Mouse (Mus musculus) hindbrain, embryonic 15.5 days (tissue): Measurements from ENCODE around the gene Sprr2j-ps. TPM values are rescaled to one million over a fixed set of nuclear protein-coding genes. Genes with fewer than 3 reads are reported as not detected.

Source experiments
- ATAC-seq: fragments of 200-750 bp; cut with Nextera tagmentation; 2 replicates; pipeline ENCODE4 v1.8.0; 2017; ENCODE audit warnings: low read depth, moderate number of reproducible peaks, moderate TSS enrichment; ENCODE audit not compliant: low FRiP score
- H3K27ac ChIP-seq: fragments of 300-500 bp; sonication (generic); replicated peaks from 2 replicates; pipeline ENCODE4 v1.5.1; 2015; ENCODE audit warnings: mild to moderate bottlenecking, inconsistent platforms
- H3K27me3 ChIP-seq: fragments of 300-500 bp; sonication (generic); 2 replicates; pipeline ENCODE4 v1.6.1; 2015; ENCODE audit warnings: control low read depth, inconsistent platforms
- H3K36me3 ChIP-seq: fragments of 300-500 bp; sonication (generic); 2 replicates; pipeline ENCODE4 v1.6.1; 2015; ENCODE audit warnings: control low read depth, inconsistent platforms
- H3K4me1 ChIP-seq: fragments of 300-500 bp; sonication (generic); replicated peaks from 2 replicates; pipeline ENCODE4 v1.6.1; 2015; ENCODE audit warnings: control low read depth, inconsistent platforms
- H3K4me2 ChIP-seq: fragments of 300-500 bp; sonication (generic); 2 replicates; pipeline ENCODE4 v1.6.1; 2015; ENCODE audit warnings: moderate library complexity, mild to moderate bottlenecking, inconsistent platforms
- H3K4me3 ChIP-seq: fragments of 300-500 bp; sonication (generic); 2 replicates; pipeline ENCODE4 v1.5.1; 2015; ENCODE audit warnings: mild to moderate bottlenecking, inconsistent platforms
- H3K9ac ChIP-seq: fragments of 300-500 bp; sonication (generic); 2 replicates; pipeline ENCODE4 v1.6.1; 2015; ENCODE audit warnings: inconsistent platforms
- H3K9me3 ChIP-seq: fragments of 300-500 bp; sonication (generic); 2 replicates; pipeline ENCODE4 v1.6.1; 2016; ENCODE audit warnings: control low read depth, inconsistent platforms
- WGBS: fragments of 180-500 bp; shearing (Covaris S2); methylation state at CpG from one replicate; pipeline ENCODE4 v1.1.7; 2015; 5-methylcytosine and 5-hydroxymethylcytosine counted together
- polyA plus RNA-seq: library from polyadenylated mRNA; unstranded; fragments of >200 nt; fragmentation: Nextera tagmentation; extraction: Ambion mirVana; gene quantifications from 2 replicates; pipeline ENCODE4 v1.2.1, GENCODE M21; 2015

Sprr2j-ps gene
- not detected in 2 replicates for polyA plus RNA-seq

- no peaks in the 10 kb centered on the region for H3K9me3 ChIP-seq
- H3K36me3 ChIP-seq, result no peaks in the 10 kb centered on the region
- H3K27ac ChIP-seq, result no peak within 1 kb of the TSS
- 96% methylated on average over 2 of the region's 2 CpGs for WGBS
- no peak within 1 kb of the TSS for H3K4me2 ChIP-seq
- ATAC-seq, result no peak
- H3K4me1 ChIP-seq, result no peaks in the 10 kb centered on the region
- no peaks in the 10 kb centered on the region for H3K27me3 ChIP-seq
- no peak within 1 kb of the TSS for H3K9ac ChIP-seq
- H3K4me3 ChIP-seq, result no peak within 1 kb of the TSS
Observed at GRCm38 (mm10) chr3:92417782-92418181, at the start of gene Sprr2j-ps. Gene Sprr2j-ps, plus strand, starts transcription at chr3:92418082.

- WGBS, result 81% methylated on average over 2 of the region's 2 CpGs
- no peaks in the 10 kb centered on the region for H3K4me1 ChIP-seq
- no peaks in the 10 kb centered on the region for H3K9me3 ChIP-seq
- H3K9ac ChIP-seq, result no peak overlapping the region
- H3K27ac ChIP-seq, result no peak overlapping the region
- ATAC-seq, result no peak
- no peaks in the 10 kb centered on the region for H3K27me3 ChIP-seq
- H3K36me3 ChIP-seq, result no peaks in the 10 kb centered on the region
- H3K4me2 ChIP-seq, result no peak overlapping the region
- H3K4me3 ChIP-seq, result no peak overlapping the region
Observed at GRCm38 (mm10) chr3:92373613-92374012, 44.3 kb upstream of the Sprr2j-ps start.

- WGBS, result 98% methylated on average over 1 of the region's 1 CpGs
- H3K9ac ChIP-seq, result no peak within 1 kb of the TSS
- no peak within 1 kb of the TSS for H3K27ac ChIP-seq
- no peak within 1 kb of the TSS for H3K4me2 ChIP-seq
- H3K27me3 ChIP-seq, result no peaks in the 10 kb centered on the region
- no peaks in the 10 kb centered on the region for H3K36me3 ChIP-seq
- no peaks in the 10 kb centered on the region for H3K9me3 ChIP-seq
- ATAC-seq, result no peak
- H3K4me1 ChIP-seq, result no peaks in the 10 kb centered on the region
- H3K4me3 ChIP-seq, result no peak within 1 kb of the TSS
Observed at GRCm38 (mm10) chr3:92385385-92385784, 32.5 kb upstream of the Sprr2j-ps start, which contains the start of gene Sprr2h. Gene Sprr2h, plus strand, starts transcription at chr3:92385685.

GRCm38 (mm10) chr3:92394301-92394700, 23.6 kb upstream of the Sprr2j-ps start:
- no peaks in the 10 kb centered on the region for H3K4me1 ChIP-seq
- H3K27me3 ChIP-seq, result no peaks in the 10 kb centered on the region
- H3K27ac ChIP-seq, result no peak overlapping the region
- whole genome bisulfite sequencing, result 72% methylated on average over 1 of the region's 1 CpGs
- H3K9me3 ChIP-seq, result no peaks in the 10 kb centered on the region
- H3K36me3 ChIP-seq, result no peaks in the 10 kb centered on the region
- H3K4me2 ChIP-seq, result no peak overlapping the region
- H3K4me3 ChIP-seq, result no peak overlapping the region
- no peak for ATAC-seq
- H3K9ac ChIP-seq, result no peak overlapping the region

- Histone ChIP-seq H3K4me3 (no peak within 1 kb of the TSS), H3K27ac (no peak within 1 kb of the TSS), H3K9me3 (no peaks in the 10 kb centered on the region), H3K9ac (no peak within 1 kb of the TSS), H3K4me1 (no peaks in the 10 kb centered on the region), H3K4me2 (no peak within 1 kb of the TSS), H3K27me3 (no peaks in the 10 kb centered on the region), H3K36me3 (no peaks in the 10 kb centered on the region)
- WGBS, result 90% methylated on average over 2 of the region's 2 CpGs
- no peak for ATAC-seq
Observed at GRCm38 (mm10) chr3:92407691-92408090, 10.2 kb upstream of the Sprr2j-ps start, which contains the start of gene Sprr2i. Gene Sprr2i, plus strand, starts transcription at chr3:92407991.

GRCm38 (mm10) chr3:92429323-92429722, 11.4 kb downstream of the Sprr2j-ps start, which contains the start of gene Gm9774:
Gene Gm9774, minus strand, starts transcription at chr3:92429423.
- ATAC-seq, result no peak
- Histone ChIP-seq H3K4me3 (no peak within 1 kb of the TSS), H3K27me3 (no peaks in the 10 kb centered on the region), H3K4me1 (no peaks in the 10 kb centered on the region), H3K27ac (no peak within 1 kb of the TSS), H3K36me3 (no peaks in the 10 kb centered on the region), H3K9me3 (no peaks in the 10 kb centered on the region), H3K9ac (no peak within 1 kb of the TSS), H3K4me2 (no peak within 1 kb of the TSS)
- 90% methylated on average over 6 of the region's 6 CpGs for WGBS

GRCm38 (mm10) chr3:92432282-92432681, 14.4 kb downstream of the Sprr2j-ps start, which contains the start of gene Sprr2k:
Gene Sprr2k, plus strand, starts transcription at chr3:92432582.
- H3K36me3 ChIP-seq, result no peaks in the 10 kb centered on the region
- H3K27me3 ChIP-seq, result no peaks in the 10 kb centered on the region
- no peaks in the 10 kb centered on the region for H3K4me1 ChIP-seq
- no peaks in the 10 kb centered on the region for H3K9me3 ChIP-seq
- no peak within 1 kb of the TSS for H3K4me3 ChIP-seq
- no peak within 1 kb of the TSS for H3K4me2 ChIP-seq
- no peak within 1 kb of the TSS for H3K9ac ChIP-seq
- ATAC-seq, result no peak
- 93% methylated on average over 2 of the region's 2 CpGs for WGBS
- no peak within 1 kb of the TSS for H3K27ac ChIP-seq

GRCm38 (mm10) chr3:92438689-92439088, 20.8 kb downstream of the Sprr2j-ps start, which contains the start of gene Sprr1b:
Gene Sprr1b, minus strand, starts transcription at chr3:92438789.
- no peak within 1 kb of the TSS for H3K27ac ChIP-seq
- H3K4me3 ChIP-seq, result no peak within 1 kb of the TSS
- ATAC-seq, result no peak
- no peaks in the 10 kb centered on the region for H3K36me3 ChIP-seq
- no peak within 1 kb of the TSS for H3K4me2 ChIP-seq
- WGBS, result 98% methylated on average over 3 of the region's 3 CpGs
- H3K27me3 ChIP-seq, result no peaks in the 10 kb centered on the region
- no peaks in the 10 kb centered on the region for H3K4me1 ChIP-seq
- H3K9me3 ChIP-seq, result no peaks in the 10 kb centered on the region
- H3K9ac ChIP-seq, result no peak within 1 kb of the TSS

- no peak for ATAC-seq
- H3K27ac ChIP-seq, result no peak overlapping the region
- no peaks in the 10 kb centered on the region for H3K27me3 ChIP-seq
- H3K9ac ChIP-seq, result no peak overlapping the region
- H3K9me3 ChIP-seq, result no peaks in the 10 kb centered on the region
- H3K4me1 ChIP-seq, result no peaks in the 10 kb centered on the region
- WGBS, result 93% methylated on average over 3 of the region's 3 CpGs
- H3K4me2 ChIP-seq, result no peak overlapping the region
- H3K4me3 ChIP-seq, result no peak overlapping the region
- H3K36me3 ChIP-seq, result no peaks in the 10 kb centered on the region
Observed at GRCm38 (mm10) chr3:92440177-92440576, 22.3 kb downstream of the Sprr2j-ps start.

GRCm38 (mm10) chr3:92455151-92455550, 37.3 kb downstream of the Sprr2j-ps start:
- Histone ChIP-seq H3K9me3 (no peaks in the 10 kb centered on the region), H3K9ac (no peak overlapping the region), H3K4me2 (no peak overlapping the region), H3K27ac (no peak overlapping the region), H3K36me3 (no peaks in the 10 kb centered on the region), H3K27me3 (no peaks in the 10 kb centered on the region), H3K4me3 (no peak overlapping the region), H3K4me1 (no peaks in the 10 kb centered on the region)
- 91% methylated on average over 5 of the region's 5 CpGs for WGBS
- no peak for ATAC-seq

GRCm38 (mm10) chr3:92458620-92459019, 40.7 kb downstream of the Sprr2j-ps start, which contains the start of gene Sprr3:
Gene Sprr3, minus strand, starts transcription at chr3:92458720.
- Histone ChIP-seq H3K4me3 (no peak within 1 kb of the TSS), H3K9ac (no peak within 1 kb of the TSS), H3K27ac (no peak within 1 kb of the TSS), H3K36me3 (no peaks in the 10 kb centered on the region), H3K27me3 (no peaks in the 10 kb centered on the region), H3K4me1 (no peaks in the 10 kb centered on the region), H3K9me3 (no peaks in the 10 kb centered on the region), H3K4me2 (no peak within 1 kb of the TSS)
- ATAC-seq, result no peak
- 69% methylated on average over 2 of the region's 2 CpGs for WGBS

- ATAC-seq, result no peak
- Histone ChIP-seq H3K4me2 (no peak overlapping the region), H3K4me1 (no peaks in the 10 kb centered on the region), H3K9ac (no peak overlapping the region), H3K4me3 (no peak overlapping the region), H3K27ac (no peak overlapping the region), H3K9me3 (no peaks in the 10 kb centered on the region), H3K36me3 (no peaks in the 10 kb centered on the region), H3K27me3 (no peaks in the 10 kb centered on the region)
- WGBS, result 88% methylated on average over 1 of the region's 1 CpGs
Observed at GRCm38 (mm10) chr3:92466576-92466975, 48.7 kb downstream of the Sprr2j-ps start.

GRCm38 (mm10) chr3:92467424-92467823, 49.5 kb downstream of the Sprr2j-ps start:
- ATAC-seq, result no peak
- Histone ChIP-seq H3K9me3 (no peaks in the 10 kb centered on the region), H3K4me3 (no peak overlapping the region), H3K27ac (no peak overlapping the region), H3K9ac (no peak overlapping the region), H3K36me3 (no peaks in the 10 kb centered on the region), H3K4me2 (no peak overlapping the region), H3K27me3 (no peaks in the 10 kb centered on the region), H3K4me1 (no peaks in the 10 kb centered on the region)
